Mouse (Mus musculus) embryonic facial prominence, embryonic 15.5 days (tissue): ENCODE data around the gene St7l. TPM values are rescaled to one million over a fixed set of nuclear protein-coding genes. Genes with fewer than 3 reads are reported as not detected.

ENCODE experiments used
- ATAC-seq: fragments of 200-750 bp; cut with Nextera tagmentation; 2 replicates; pipeline ENCODE4 v1.8.0; 2017; ENCODE audit warnings: low read depth, moderate TSS enrichment; ENCODE audit not compliant: insufficient number of reproducible peaks, low FRiP score, low TSS enrichment
- H3K27ac ChIP-seq: fragments of 300-500 bp; sonication (generic); replicated peaks from 2 replicates; pipeline ENCODE4 v1.5.1; 2015; ENCODE audit warnings: mild to moderate bottlenecking, inconsistent platforms
- H3K27me3 ChIP-seq: fragments of 300-500 bp; sonication (generic); 2 replicates; pipeline ENCODE4 v1.6.1; 2015; ENCODE audit warnings: inconsistent platforms
- H3K36me3 ChIP-seq: fragments of 300-500 bp; sonication (generic); 2 replicates; pipeline ENCODE4 v1.6.1; 2015; ENCODE audit warnings: mild to moderate bottlenecking, inconsistent platforms
- H3K4me1 ChIP-seq: fragments of 300-500 bp; sonication (generic); 2 replicates; pipeline ENCODE4 v1.6.1; 2015; ENCODE audit warnings: inconsistent platforms
- H3K4me2 ChIP-seq: fragments of 300-500 bp; sonication (generic); replicated peaks from 2 replicates; pipeline ENCODE4 v1.6.1; 2015; ENCODE audit warnings: mild to moderate bottlenecking, inconsistent platforms
- H3K4me3 ChIP-seq: fragments of 300-500 bp; sonication (generic); replicated peaks from 2 replicates; pipeline ENCODE4 v1.5.1; 2015; ENCODE audit warnings: mild to moderate bottlenecking, inconsistent platforms
- H3K9ac ChIP-seq: fragments of 300-500 bp; sonication (generic); 2 replicates; pipeline ENCODE4 v1.6.1; 2015; ENCODE audit warnings: inconsistent platforms
- H3K9me3 ChIP-seq: fragments of 300-500 bp; sonication (generic); replicated peaks from 2 replicates; pipeline ENCODE4 v1.6.1; 2016; ENCODE audit warnings: inconsistent platforms
- WGBS: fragments of 180-500 bp; shearing (Covaris S2); methylation state at CpG from one replicate; pipeline ENCODE4 v1.1.7; 2015; 5-methylcytosine and 5-hydroxymethylcytosine counted together
- polyA plus RNA-seq: library from polyadenylated mRNA; unstranded; fragments of >200 nt; fragmentation: Nextera tagmentation; extraction: Ambion mirVana; gene quantifications from 2 replicates; pipeline ENCODE4 v1.2.1, GENCODE M21; 2015

The St7l gene
- polyA plus RNA-seq, 1 experiment from 2014 or later = 42.4 TPM

DNA sequence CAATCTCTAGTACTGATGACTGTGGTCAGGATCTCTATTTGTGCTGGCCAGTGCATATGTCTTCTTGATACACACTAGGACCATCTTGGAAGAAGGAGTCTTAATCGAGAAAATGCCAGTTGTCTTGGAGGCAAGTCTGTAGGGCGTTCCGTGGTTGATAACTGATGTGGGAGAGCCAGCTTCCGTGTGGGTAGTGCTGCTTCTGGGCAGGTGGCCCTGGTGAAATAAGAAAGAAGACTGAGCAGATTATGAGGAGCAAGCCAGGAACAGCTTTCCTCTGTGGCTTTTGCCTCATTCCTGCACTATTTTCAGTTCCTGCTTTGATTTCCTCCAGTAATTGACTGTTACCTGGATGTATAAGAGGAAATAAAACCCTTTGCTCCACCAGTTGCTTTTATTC lies 41.6 kb downstream of the St7l start:
- no peaks in the 10 kb centered on the region for H3K27me3 ChIP-seq

GRCm38 (mm10) chr3:104906007-104906406 lies 42.2 kb downstream of the St7l start:
- no peak for ATAC-seq
- H3K27ac ChIP-seq = no peak overlapping the region
- H3K4me1 ChIP-seq = no peaks in the 10 kb centered on the region
- H3K9ac ChIP-seq = no peak overlapping the region
- H3K4me3 ChIP-seq = no peak overlapping the region
- no peak overlapping the region for H3K4me2 ChIP-seq
- H3K36me3 ChIP-seq = peaks cover 26% of the 10 kb centered on the region
- H3K27me3 ChIP-seq = no peaks in the 10 kb centered on the region
- 78% methylated on average over 3 of the region's 3 CpGs for WGBS
- H3K9me3 ChIP-seq = no peaks in the 10 kb centered on the region

More for the DNA sequence above, 41.6 kb downstream of the St7l start:
- ATAC-seq = no peak
- WGBS = 89% methylated on average over 4 of the region's 4 CpGs
- Histone ChIP-seq H3K4me3 (no peak overlapping the region), H3K4me1 (no peaks in the 10 kb centered on the region), H3K27ac (no peak overlapping the region), H3K36me3 (peaks cover 23% of the 10 kb centered on the region), H3K4me2 (no peak overlapping the region), H3K9ac (no peak overlapping the region), H3K9me3 (no peaks in the 10 kb centered on the region)

DNA sequence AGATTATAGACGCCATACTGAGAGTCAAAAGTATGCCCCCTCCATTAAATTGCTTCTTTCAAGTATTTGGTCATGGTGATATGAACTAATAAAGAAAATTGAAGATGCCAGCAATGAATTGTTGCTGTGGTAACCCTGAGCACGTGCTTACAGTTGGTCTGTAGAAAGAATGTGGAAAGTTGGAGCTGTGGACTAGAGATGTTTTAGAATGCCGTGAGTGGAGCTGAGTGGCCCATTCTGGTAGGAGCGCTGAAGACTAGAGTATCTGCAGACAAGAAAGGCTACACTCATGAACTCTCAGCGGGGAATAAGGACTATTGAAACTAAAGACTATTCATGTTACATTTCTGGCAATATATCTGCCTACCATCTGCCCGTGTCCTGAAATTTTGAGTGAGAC lies 45.4 kb downstream of the St7l start:
- Histone ChIP-seq H3K9me3 (no peaks in the 10 kb centered on the region), H3K27me3 (no peaks in the 10 kb centered on the region), H3K4me3 (no peak overlapping the region), H3K9ac (no peak overlapping the region), H3K4me2 (no peak overlapping the region), H3K4me1 (no peaks in the 10 kb centered on the region), H3K36me3 (peaks cover 18% of the 10 kb centered on the region), H3K27ac (no peak overlapping the region)
- no peak for ATAC-seq
- WGBS = 85% methylated on average over 6 of the region's 6 CpGs

GRCm38 (mm10) chr3:104914986-104915385 lies 51.2 kb downstream of the St7l start:
- WGBS = 42% methylated on average over 3 of the region's 3 CpGs
- Histone ChIP-seq H3K9me3 (no peaks in the 10 kb centered on the region), H3K4me1 (no peaks in the 10 kb centered on the region), H3K27me3 (no peaks in the 10 kb centered on the region), H3K27ac (no peak overlapping the region), H3K9ac (no peak overlapping the region), H3K4me3 (no peak overlapping the region), H3K4me2 (no peak overlapping the region), H3K36me3 (peaks cover 11% of the 10 kb centered on the region)
- ATAC-seq = no peak

DNA sequence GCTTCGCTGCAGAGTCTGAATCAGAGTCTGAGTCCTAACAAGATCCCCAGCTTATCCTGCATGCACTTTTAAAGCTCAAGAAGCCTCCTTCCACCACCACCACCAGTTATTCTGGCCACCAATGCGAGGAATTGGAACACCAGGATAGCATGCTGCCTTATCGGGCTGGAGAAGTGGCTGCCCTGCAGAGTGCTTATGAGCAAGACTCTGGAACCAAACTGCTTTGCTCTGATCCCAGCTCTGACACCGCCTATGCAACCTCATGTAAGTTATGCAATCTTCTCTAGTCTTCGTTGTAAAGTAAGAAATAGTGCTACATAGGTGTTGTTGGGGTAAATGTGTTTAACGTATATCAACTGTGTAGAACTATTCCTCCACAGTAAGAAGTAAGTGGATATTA lies 65.6 kb downstream of the St7l start:
- WGBS = 94% methylated on average over 6 of the region's 6 CpGs
- H3K27ac ChIP-seq = no peak overlapping the region
- no peak for ATAC-seq
- H3K4me3 ChIP-seq = no peak overlapping the region
- H3K9ac ChIP-seq = no peak overlapping the region
- no peak overlapping the region for H3K4me2 ChIP-seq
- H3K9me3 ChIP-seq = no peaks in the 10 kb centered on the region
- H3K4me1 ChIP-seq = no peaks in the 10 kb centered on the region
- no peaks in the 10 kb centered on the region for H3K27me3 ChIP-seq
- peaks cover 25% of the 10 kb centered on the region for H3K36me3 ChIP-seq

DNA sequence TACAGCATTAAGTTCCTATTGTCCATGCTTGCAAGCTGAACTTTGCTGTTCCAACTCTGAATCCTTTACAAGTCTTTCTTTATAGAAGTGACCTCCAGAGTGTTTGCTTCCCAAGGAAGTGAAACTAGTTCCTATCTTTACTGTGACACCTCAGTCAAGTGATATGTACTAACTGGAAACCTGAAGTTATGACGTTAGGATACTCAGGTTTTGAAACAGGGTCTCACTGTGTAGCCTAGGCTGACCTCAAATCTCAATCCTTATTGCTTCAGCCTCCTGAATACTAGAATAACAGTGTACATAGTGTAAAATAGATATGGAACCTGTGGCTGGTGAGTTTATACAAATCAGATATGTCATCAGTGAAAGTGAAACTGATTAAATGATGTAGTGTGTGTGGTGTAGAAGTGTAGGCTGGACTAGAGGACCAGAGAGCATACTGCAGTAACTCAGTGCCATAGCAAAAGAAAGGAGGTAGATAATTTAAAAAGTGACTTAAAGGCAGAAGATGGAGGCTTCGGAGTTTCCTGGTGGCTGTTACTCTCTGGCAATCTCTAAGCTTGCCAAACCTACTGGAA lies 74.0 kb downstream of the St7l start:
- Histone ChIP-seq H3K36me3 (peaks cover 10% of the 10 kb centered on the region), H3K4me3 (no peak overlapping the region), H3K9ac (no peak overlapping the region), H3K4me2 (no peak overlapping the region), H3K4me1 (no peaks in the 10 kb centered on the region; the same call in 1 of the 2 replicates), H3K9me3 (no peaks in the 10 kb centered on the region), H3K27ac (no peak overlapping the region), H3K27me3 (no peaks in the 10 kb centered on the region)
- no peak for ATAC-seq
- WGBS = 76% methylated on average over 2 of the region's 2 CpGs

- Histone ChIP-seq H3K9me3 (no peaks in the 10 kb centered on the region), H3K4me3 (no peak overlapping the region), H3K36me3 (peaks cover 10% of the 10 kb centered on the region), H3K9ac (no peak overlapping the region), H3K27ac (no peak overlapping the region), H3K27me3 (no peaks in the 10 kb centered on the region), H3K4me2 (no peak overlapping the region), H3K4me1 (peaks cover 2% of the 10 kb centered on the region; the same call in 1 of the 2 replicates)
- ATAC-seq = no peak
- WGBS = 41% methylated on average over 4 of the region's 4 CpGs
These were observed 74.5 kb downstream of the St7l start for GRCm38 (mm10) chr3:104938327-104938726.

DNA sequence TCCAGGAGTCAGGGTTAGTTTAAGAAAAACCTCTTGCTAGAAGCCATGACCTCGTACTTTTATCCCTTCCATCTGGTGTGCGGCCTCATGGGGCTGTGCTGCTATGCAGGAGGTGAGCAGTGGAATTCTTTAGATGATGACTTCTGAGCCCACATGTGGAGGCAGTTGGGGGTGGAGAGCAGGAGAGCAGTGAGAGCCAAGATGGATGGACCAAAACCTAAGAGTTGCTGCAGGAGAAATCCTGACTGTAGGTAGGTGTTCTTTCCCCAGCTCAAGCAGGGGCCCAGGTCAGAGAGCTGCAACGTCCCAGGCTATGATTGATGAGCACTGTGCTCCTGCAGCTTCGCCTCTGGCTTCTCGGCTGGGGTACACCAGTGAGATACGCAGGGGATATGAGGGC lies 76.9 kb downstream of the St7l start:
- H3K4me3 ChIP-seq = no peak overlapping the region
- no peak overlapping the region for H3K9ac ChIP-seq
- H3K36me3 ChIP-seq = peaks cover 6% of the 10 kb centered on the region; the same call in 1 of the 2 replicates
- no peak overlapping the region for H3K27ac ChIP-seq
- H3K4me1 ChIP-seq = peaks cover 2% of the 10 kb centered on the region; the same call in 1 of the 2 replicates
- H3K27me3 ChIP-seq = no peaks in the 10 kb centered on the region
- H3K9me3 ChIP-seq = no peaks in the 10 kb centered on the region
- ATAC-seq = no peak
- WGBS = 45% methylated on average over 6 of the region's 6 CpGs
- H3K4me2 ChIP-seq = no peak overlapping the region

GRCm38 (mm10) chr3:104942682-104943081 lies 78.9 kb downstream of the St7l start:
- H3K4me1 ChIP-seq = peaks cover 2% of the 10 kb centered on the region; the same call in 1 of the 2 replicates
- no peak overlapping the region for H3K9ac ChIP-seq
- peaks cover 25% of the 10 kb centered on the region for H3K36me3 ChIP-seq
- no peaks in the 10 kb centered on the region for H3K9me3 ChIP-seq
- WGBS = 53% methylated on average over 5 of the region's 5 CpGs
- H3K4me2 ChIP-seq = no peak overlapping the region
- H3K4me3 ChIP-seq = no peak overlapping the region
- no peaks in the 10 kb centered on the region for H3K27me3 ChIP-seq
- no peak for ATAC-seq
- no peak overlapping the region for H3K27ac ChIP-seq

GRCm38 (mm10) chr3:104943333-104943732 lies 79.5 kb downstream of the St7l start:
- Histone ChIP-seq H3K27ac (no peak overlapping the region), H3K4me3 (no peak overlapping the region), H3K27me3 (no peaks in the 10 kb centered on the region), H3K4me1 (peaks cover 2% of the 10 kb centered on the region; the same call in 1 of the 2 replicates), H3K4me2 (no peak overlapping the region), H3K9me3 (no peaks in the 10 kb centered on the region), H3K9ac (no peak overlapping the region), H3K36me3 (peaks cover 29% of the 10 kb centered on the region)
- 42% methylated on average over 8 of the region's 8 CpGs for WGBS
- no peak for ATAC-seq

DNA sequence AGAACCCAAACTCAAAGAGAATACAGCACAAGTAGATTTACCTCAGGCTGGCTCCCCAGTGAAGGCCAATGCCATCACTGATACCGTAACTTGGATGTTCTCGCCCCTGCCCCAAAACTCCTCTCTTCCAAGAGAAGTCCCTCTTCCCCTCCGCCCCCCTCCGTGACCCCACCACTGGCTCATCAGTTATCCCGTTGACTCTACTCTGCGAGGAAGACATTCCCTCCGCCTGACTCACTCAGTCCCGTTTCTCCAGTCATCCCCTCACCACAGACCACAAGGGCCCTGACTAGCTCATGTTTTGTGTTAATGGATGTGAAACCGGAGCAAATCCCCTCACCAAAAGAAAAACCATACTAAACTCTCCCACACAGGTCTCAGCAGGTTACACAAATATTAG lies 81.1 kb downstream of the St7l start:
- no peaks in the 10 kb centered on the region for H3K9me3 ChIP-seq
- no peak overlapping the region for H3K4me2 ChIP-seq
- no peak overlapping the region for H3K27ac ChIP-seq
- ATAC-seq = no peak
- no peak overlapping the region for H3K4me3 ChIP-seq
- 63% methylated on average over 9 of the region's 9 CpGs for WGBS
- H3K27me3 ChIP-seq = no peaks in the 10 kb centered on the region
- H3K9ac ChIP-seq = no peak overlapping the region
- H3K4me1 ChIP-seq = peaks cover 2% of the 10 kb centered on the region; the same call in 1 of the 2 replicates
- peaks cover 28% of the 10 kb centered on the region for H3K36me3 ChIP-seq

- WGBS = 97% methylated on average over 12 of the region's 12 CpGs
- peaks cover 47% of the 10 kb centered on the region for H3K36me3 ChIP-seq
- H3K27ac ChIP-seq = no peak overlapping the region
- H3K9me3 ChIP-seq = no peaks in the 10 kb centered on the region
- H3K27me3 ChIP-seq = no peaks in the 10 kb centered on the region
- no peak for ATAC-seq
- H3K4me1 ChIP-seq = no peaks in the 10 kb centered on the region
- H3K4me3 ChIP-seq = no peak overlapping the region
- no peak overlapping the region for H3K9ac ChIP-seq
- H3K4me2 ChIP-seq = no peak overlapping the region
These were observed 87.1 kb downstream of the St7l start for GRCm38 (mm10) chr3:104950926-104951325.
